Mouse (Mus musculus): ENCODE data around the gene Lmntd1. TPM values are rescaled to one million over a fixed set of nuclear protein-coding genes. Genes with fewer than 3 reads are reported as not detected.

Gene Lmntd1
- 1.8 and 2.3 TPM in 2 replicates for polyA plus RNA-seq (2015; fragmentation: Nextera tagmentation; extraction: Ambion mirVana)

GRCm38 (mm10) chr6:145614219-145614618 is at the start of gene Lmntd1:
TSS of gene Lmntd1 (minus strand) at chr6:145614319.
- Histone ChIP-seq H3K4me1 (ENCODE audit: control insufficient read depth, insufficient read depth, low read depth, low read length) (no peaks in the 10 kb centered on the region), H3K9ac (ENCODE audit: low read depth, low read length) (no peak within 1 kb of the TSS), H3K4me3 (ENCODE audit: low read length) (no peak within 1 kb of the TSS), H3K9me3 (ENCODE audit: control insufficient read depth, low read length) (no peaks in the 10 kb centered on the region), H3K27me3 (replicated peaks; ENCODE audit: control insufficient read depth, insufficient read depth, low read length) (no peaks in the 10 kb centered on the region), H3K27ac (ENCODE audit: low read depth, low read length) (no peak within 1 kb of the TSS), H3K36me3 (ENCODE audit: control insufficient read depth, insufficient read depth, low read length) (no peaks in the 10 kb centered on the region), H3K4me2 (ENCODE audit: low read length) (no peak within 1 kb of the TSS)
- ATAC-seq: no peak
- 87% methylated on average over 7 of the region's 7 CpGs for WGBS

GRCm38 (mm10) chr6:145660943-145661342 is 46.8 kb upstream of the Lmntd1 start:
- 83% methylated on average over 11 of the region's 11 CpGs for WGBS
- no peak overlapping the region for H3K27ac ChIP-seq (ENCODE audit: low read depth, low read length)
- H3K9ac ChIP-seq (ENCODE audit: low read depth, low read length): no peak overlapping the region
- no peak overlapping the region for H3K4me3 ChIP-seq (ENCODE audit: low read length)
- H3K9me3 ChIP-seq (ENCODE audit: control insufficient read depth, low read length): no peaks in the 10 kb centered on the region
- no peaks in the 10 kb centered on the region for H3K27me3 ChIP-seq (replicated peaks; ENCODE audit: control insufficient read depth, insufficient read depth, low read length)
- H3K4me2 ChIP-seq (ENCODE audit: low read length): no peak overlapping the region
- H3K36me3 ChIP-seq (ENCODE audit: control insufficient read depth, insufficient read depth, low read length): no peaks in the 10 kb centered on the region
- no peak for ATAC-seq
- H3K4me1 ChIP-seq (ENCODE audit: control insufficient read depth, insufficient read depth, low read depth, low read length): no peaks in the 10 kb centered on the region

GRCm38 (mm10) chr6:145659116-145659515 is 45.0 kb upstream of the Lmntd1 start:
- no peak overlapping the region for H3K9ac ChIP-seq (ENCODE audit: low read depth, low read length)
- no peaks in the 10 kb centered on the region for H3K4me1 ChIP-seq (ENCODE audit: control insufficient read depth, insufficient read depth, low read depth, low read length)
- no peak overlapping the region for H3K4me2 ChIP-seq (ENCODE audit: low read length)
- 68% methylated on average over 6 of the region's 6 CpGs for WGBS
- H3K9me3 ChIP-seq (ENCODE audit: control insufficient read depth, low read length): no peaks in the 10 kb centered on the region
- H3K27me3 ChIP-seq (replicated peaks; ENCODE audit: control insufficient read depth, insufficient read depth, low read length): no peaks in the 10 kb centered on the region
- H3K36me3 ChIP-seq (ENCODE audit: control insufficient read depth, insufficient read depth, low read length): no peaks in the 10 kb centered on the region
- ATAC-seq: no peak
- no peak overlapping the region for H3K4me3 ChIP-seq (ENCODE audit: low read length)
- H3K27ac ChIP-seq (ENCODE audit: low read depth, low read length): no peak overlapping the region

- Histone ChIP-seq H3K27me3 (replicated peaks; ENCODE audit: control insufficient read depth, insufficient read depth, low read length) (no peaks in the 10 kb centered on the region), H3K4me2 (ENCODE audit: low read length) (no peak overlapping the region), H3K27ac (ENCODE audit: low read depth, low read length) (no peak overlapping the region), H3K36me3 (ENCODE audit: control insufficient read depth, insufficient read depth, low read length) (no peaks in the 10 kb centered on the region), H3K4me3 (ENCODE audit: low read length) (no peak overlapping the region), H3K9ac (ENCODE audit: low read depth, low read length) (no peak overlapping the region), H3K9me3 (ENCODE audit: control insufficient read depth, low read length) (no peaks in the 10 kb centered on the region), H3K4me1 (ENCODE audit: control insufficient read depth, insufficient read depth, low read depth, low read length) (no peaks in the 10 kb centered on the region)
- WGBS: 70% methylated on average over 15 of the region's 15 CpGs
- no peak for ATAC-seq
Measured at GRCm38 (mm10) chr6:145656740-145657591, 42.8 kb upstream of the Lmntd1 start.

GRCm38 (mm10) chr6:145655678-145656077 is 41.6 kb upstream of the Lmntd1 start:
- Histone ChIP-seq H3K9ac (ENCODE audit: low read depth, low read length) (no peak overlapping the region), H3K27ac (ENCODE audit: low read depth, low read length) (no peak overlapping the region), H3K36me3 (ENCODE audit: control insufficient read depth, insufficient read depth, low read length) (no peaks in the 10 kb centered on the region), H3K4me2 (ENCODE audit: low read length) (no peak overlapping the region), H3K27me3 (replicated peaks; ENCODE audit: control insufficient read depth, insufficient read depth, low read length) (no peaks in the 10 kb centered on the region), H3K4me3 (ENCODE audit: low read length) (no peak overlapping the region), H3K4me1 (ENCODE audit: control insufficient read depth, insufficient read depth, low read depth, low read length) (no peaks in the 10 kb centered on the region), H3K9me3 (ENCODE audit: control insufficient read depth, low read length) (no peaks in the 10 kb centered on the region)
- ATAC-seq: no peak
- WGBS: 89% methylated on average over 1 of the region's 1 CpGs

GRCm38 (mm10) chr6:145654062-145654836 is 40.1 kb upstream of the Lmntd1 start:
- Histone ChIP-seq H3K9me3 (ENCODE audit: control insufficient read depth, low read length) (no peaks in the 10 kb centered on the region), H3K27ac (ENCODE audit: low read depth, low read length) (no peak overlapping the region), H3K27me3 (replicated peaks; ENCODE audit: control insufficient read depth, insufficient read depth, low read length) (no peaks in the 10 kb centered on the region), H3K4me1 (ENCODE audit: control insufficient read depth, insufficient read depth, low read depth, low read length) (no peaks in the 10 kb centered on the region), H3K9ac (ENCODE audit: low read depth, low read length) (no peak overlapping the region), H3K36me3 (ENCODE audit: control insufficient read depth, insufficient read depth, low read length) (no peaks in the 10 kb centered on the region), H3K4me2 (ENCODE audit: low read length) (no peak overlapping the region), H3K4me3 (ENCODE audit: low read length) (no peak overlapping the region)
- WGBS: 72% methylated on average over 8 of the region's 8 CpGs
- ATAC-seq: no peak

- Histone ChIP-seq H3K9me3 (ENCODE audit: control insufficient read depth, low read length) (no peaks in the 10 kb centered on the region), H3K27ac (ENCODE audit: low read depth, low read length) (no peak overlapping the region), H3K4me1 (ENCODE audit: control insufficient read depth, insufficient read depth, low read depth, low read length) (no peaks in the 10 kb centered on the region), H3K27me3 (replicated peaks; ENCODE audit: control insufficient read depth, insufficient read depth, low read length) (no peaks in the 10 kb centered on the region), H3K4me2 (ENCODE audit: low read length) (no peak overlapping the region), H3K9ac (ENCODE audit: low read depth, low read length) (no peak overlapping the region), H3K36me3 (ENCODE audit: control insufficient read depth, insufficient read depth, low read length) (no peaks in the 10 kb centered on the region), H3K4me3 (ENCODE audit: low read length) (no peak overlapping the region)
- no peak for ATAC-seq
- 77% methylated on average over 5 of the region's 5 CpGs for WGBS
Measured at GRCm38 (mm10) chr6:145653626-145654025, 39.5 kb upstream of the Lmntd1 start.

- no peaks in the 10 kb centered on the region for H3K4me1 ChIP-seq (ENCODE audit: control insufficient read depth, insufficient read depth, low read depth, low read length)
- no peak for ATAC-seq
- no peak overlapping the region for H3K27ac ChIP-seq (ENCODE audit: low read depth, low read length)
- H3K36me3 ChIP-seq (ENCODE audit: control insufficient read depth, insufficient read depth, low read length): no peaks in the 10 kb centered on the region
- H3K4me3 ChIP-seq (ENCODE audit: low read length): no peak overlapping the region
- no peaks in the 10 kb centered on the region for H3K9me3 ChIP-seq (ENCODE audit: control insufficient read depth, low read length)
- no peak overlapping the region for H3K9ac ChIP-seq (ENCODE audit: low read depth, low read length)
- H3K27me3 ChIP-seq (replicated peaks; ENCODE audit: control insufficient read depth, insufficient read depth, low read length): no peaks in the 10 kb centered on the region
- 91% methylated on average over 5 of the region's 5 CpGs for WGBS
- H3K4me2 ChIP-seq (ENCODE audit: low read length): no peak overlapping the region
Measured at GRCm38 (mm10) chr6:145652986-145653385, 38.9 kb upstream of the Lmntd1 start.

- H3K9me3 ChIP-seq (ENCODE audit: control insufficient read depth, low read length): no peaks in the 10 kb centered on the region
- no peak for ATAC-seq
- no peaks in the 10 kb centered on the region for H3K4me1 ChIP-seq (ENCODE audit: control insufficient read depth, insufficient read depth, low read depth, low read length)
- 92% methylated on average over 2 of the region's 2 CpGs for WGBS
- H3K4me2 ChIP-seq (ENCODE audit: low read length): no peak overlapping the region
- no peak overlapping the region for H3K9ac ChIP-seq (ENCODE audit: low read depth, low read length)
- H3K4me3 ChIP-seq (ENCODE audit: low read length): no peak overlapping the region
- H3K36me3 ChIP-seq (ENCODE audit: control insufficient read depth, insufficient read depth, low read length): no peaks in the 10 kb centered on the region
- no peak overlapping the region for H3K27ac ChIP-seq (ENCODE audit: low read depth, low read length)
- H3K27me3 ChIP-seq (replicated peaks; ENCODE audit: control insufficient read depth, insufficient read depth, low read length): no peaks in the 10 kb centered on the region
Measured at GRCm38 (mm10) chr6:145651976-145652375, 37.9 kb upstream of the Lmntd1 start.
